In the genomic region with DNA sequence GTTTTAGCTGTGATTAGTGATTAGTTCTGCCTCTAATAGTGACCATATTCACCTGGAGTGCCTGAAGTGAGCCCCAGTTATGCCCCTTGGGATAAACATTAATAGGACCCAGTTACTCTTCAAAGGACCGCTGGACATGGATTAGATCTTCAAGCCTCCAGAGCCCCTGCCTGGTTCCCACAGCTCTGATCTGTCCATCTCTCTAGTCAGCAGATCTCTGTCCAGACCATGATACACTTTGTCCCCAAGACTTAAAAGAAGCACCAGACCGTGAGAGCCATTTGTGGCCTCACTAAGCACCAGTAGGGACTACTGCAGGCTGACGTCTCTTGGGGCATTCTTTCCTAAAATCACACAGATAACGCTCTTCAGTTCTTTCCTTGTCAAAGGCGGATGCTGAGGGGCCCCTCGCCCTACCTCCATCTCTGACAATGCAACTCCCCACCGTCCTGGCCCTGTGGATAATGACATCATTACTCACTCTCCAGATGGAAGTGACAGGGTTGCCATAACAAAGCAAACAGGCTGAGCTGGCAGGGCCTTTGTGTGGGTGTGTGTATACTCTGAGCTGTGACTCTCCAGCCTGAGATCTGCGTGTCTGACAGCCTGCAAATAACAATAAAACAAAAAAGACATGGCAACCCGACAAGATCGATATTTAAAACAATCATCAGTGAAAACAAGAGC, we compare ENCODE assay signal across 8 mouse cellular contexts. TPM values are rescaled to one million over a fixed set of nuclear protein-coding genes. Genes with fewer than 3 reads are reported as not detected.
DNase-seq lines count a peak whose midpoint lies in the region; ATAC-seq and TF ChIP-seq lines count a peak whose summit lies in the region.

No protein-coding gene starts in this region.

- H3K9ac ChIP-seq in stomach, embryonic 14.5 days (replicated peaks; ENCODE audit: low read depth, low read length): no peak overlapping the region

- WGBS in forebrain, embryonic 10.5 days: 15% methylated on average over 10 of the region's 10 CpGs
- WGBS in stomach, embryonic 14.5 days: 9% methylated on average over 10 of the region's 10 CpGs

- H3K27me3 ChIP-seq in forebrain, embryonic 10.5 days (ENCODE audit: poor library complexity, severe bottlenecking): no peaks in the 10 kb centered on the region
- no peaks in the 10 kb centered on the region for H3K27me3 ChIP-seq in stomach, embryonic 14.5 days (ENCODE audit: control insufficient read depth, insufficient read depth, low read length)

- ATAC-seq in stomach, embryonic 14.5 days (ENCODE audit: insufficient number of reproducible peaks, insufficient read depth, low FRiP score, low read depth): peak; percentile 75

- H3K9me3 ChIP-seq in forebrain, embryonic 10.5 days: no peaks in the 10 kb centered on the region
- H3K9me3 ChIP-seq in stomach, embryonic 14.5 days (ENCODE audit: control insufficient read depth, low read depth, low read length): no peaks in the 10 kb centered on the region

- peak overlapping the region; percentile 86 for H3K27ac ChIP-seq in forebrain, embryonic 10.5 days
- H3K27ac ChIP-seq in layer of hippocampus, adult 2 months: peak overlapping the region; percentile 91
- H3K27ac ChIP-seq in stomach, embryonic 14.5 days (ENCODE audit: low read length): 0 out of 2 replicates have a peak overlapping the region, but pooled peaks have one; percentile 11

- H3K4me1 ChIP-seq in forebrain, embryonic 10.5 days: peaks cover 35% of the 10 kb centered on the region
- peaks cover 12% of the 10 kb centered on the region for H3K4me1 ChIP-seq in stomach, embryonic 14.5 days (ENCODE audit: control insufficient read depth, insufficient read depth, low read length)

- H3K4me3 ChIP-seq in forebrain, embryonic 10.5 days: peak overlapping the region; percentile 26
- H3K4me3 ChIP-seq in layer of hippocampus, adult 2 months: peak overlapping the region; percentile 21; the same call in 1 of the 2 replicates
- no peak overlapping the region for H3K4me3 ChIP-seq in stomach, embryonic 14.5 days (ENCODE audit: low read depth, low read length)

- no peak for TF ChIP-seq CTCF in layer of hippocampus, adult 2 months (conservative IDR thresholded peaks at IDR 0.05)

- DNase-seq in adrenal gland, postnatal 14 days: peak; percentile 31
- no peak for DNase-seq in adrenal gland, postnatal 4 days (ENCODE audit: low spot score in 2 of 2)
- DNase-seq in forebrain, embryonic 10.5 days (ENCODE audit: extremely low spot score, low spot score): peak; percentile 68
- DNase-seq in heart, postnatal 36 days: peak; percentile 17 to 34
- peak; percentile 72 to 78 for DNase-seq in layer of hippocampus, adult 2 months (ENCODE audit: low spot score in 2 of 2)
- peak; percentile 13 for DNase-seq in lung, postnatal 14 days
- no peak for DNase-seq in spleen, adult 12 weeks (ENCODE audit: low spot score)

- no peaks in the 10 kb centered on the region for H3K36me3 ChIP-seq in forebrain, embryonic 10.5 days (replicated peaks)
- H3K36me3 ChIP-seq in stomach, embryonic 14.5 days (ENCODE audit: control insufficient read depth, insufficient read depth, low read length): no peaks in the 10 kb centered on the region

- intact Hi-C loops in heart, postnatal 36 days (cut with DNase I): no loop called here

- no peak overlapping the region for H3K4me2 ChIP-seq in stomach, embryonic 14.5 days (replicated peaks; ENCODE audit: low read depth, low read length)

RNA-seq across cellular contexts. Expression of a gene that starts 26.8 kb away (rescaled TPM):
- 125 and 138 TPM in 2 replicates for total RNA-seq in adrenal gland, postnatal 14 days (2021)
- 100 to 1,000 TPM; 182 to 204 TPM for total RNA-seq in adrenal gland, postnatal 4 days (2021)
- polyA plus RNA-seq in forebrain, embryonic 10.5 days (2016; fragmentation: Nextera tagmentation; extraction: Ambion mirVana): 179 and 183 TPM in 2 replicates
- 10 to 100 TPM; 59.5 to 64.9 TPM for total RNA-seq in heart, postnatal 36 days (2021)
- 100 to 1,000 TPM; 139 to 143 TPM for total RNA-seq in layer of hippocampus, adult 2 months (2021)
- polyA plus RNA-seq in stomach, embryonic 14.5 days (2014; fragmentation: Nextera tagmentation; extraction: Ambion mirVana): 146 and 149 TPM in 2 replicates

Comparison
In these comparisons a context has a peak if more than half of its experiments do, and no peak if none do; other contexts are left out.
1. DNase-seq: peak in adrenal gland, postnatal 14 days (single experiment), forebrain, embryonic 10.5 days (single experiment), heart, postnatal 36 days (2 of 2), layer of hippocampus, adult 2 months (2 of 2) and lung, postnatal 14 days (single experiment); none in adrenal gland, postnatal 4 days (0 of 2) and spleen, adult 12 weeks (single experiment).
2. H3K27ac ChIP-seq: peak in every context shown above with its lines; median percentile 91 in layer of hippocampus, adult 2 months; 86 in forebrain, embryonic 10.5 days; 11 in stomach, embryonic 14.5 days.